Mouse (Mus musculus): ENCODE measurements around the gene 1700003F12Rik.

GRCm38 (mm10) chr2:154508450-154508849, 38.4 kb upstream of the 1700003F12Rik start:
- no peak for TF ChIP-seq USF2 (conservative IDR thresholded peaks at IDR 0.05; ENCODE audit: low read depth, low read length)
- TF ChIP-seq POLR2AphosphoS2 (IDR thresholded peaks at IDR 0.05; ENCODE audit: low read depth, low read length), result no peak
- TF ChIP-seq CTCF (conservative IDR thresholded peaks at IDR 0.05 in 1 of 2, IDR thresholded peaks at IDR 0.05 in 1 of 2; ENCODE audit: low read depth in 2 of 2, low read length in 2 of 2), result no peak
- no peak for TF ChIP-seq MAZ (IDR thresholded peaks at IDR 0.05; ENCODE audit: low read depth, low read length)
- TF ChIP-seq MAX (IDR thresholded peaks at IDR 0.05; ENCODE audit: low read length), result no peak
- TF ChIP-seq EP300 (IDR thresholded peaks at IDR 0.05; ENCODE audit: low read length), result no peak
- no peak for TF ChIP-seq GABPA (IDR thresholded peaks at IDR 0.05; ENCODE audit: insufficient replicate concordance, low read depth, low read length)
- no peak for TF ChIP-seq CHD1 (IDR thresholded peaks at IDR 0.05; ENCODE audit: low read depth, low read length)
- no peak for TF ChIP-seq POLR2A (IDR thresholded peaks at IDR 0.05; ENCODE audit: low read depth, low read length)
- no peak for TF ChIP-seq CHD2 (IDR thresholded peaks at IDR 0.05; ENCODE audit: low read length)
- no peak for TF ChIP-seq USF1 (IDR thresholded peaks at IDR 0.05; ENCODE audit: low read depth, low read length)
- TF ChIP-seq TCF12 (IDR thresholded peaks at IDR 0.05; ENCODE audit: low read depth, low read length), result no peak
- no peak for TF ChIP-seq MAFK (IDR thresholded peaks at IDR 0.05; ENCODE audit: insufficient replicate concordance, low read length)

Measured in CH12.LX (cell line).